Mouse (Mus musculus): ENCODE measurements at regions not wholly inside any gene's neighbourhood (a gene's known extent, or its start where the extent isn't known, plus 50 kb on each side); places are given as distances from the start of the nearest gene placed in this dataset.

- WGBS: 88% methylated on average over 5 of the region's 5 CpGs
- no peak overlapping the region for H3K4me3 ChIP-seq (ENCODE audit: insufficient read depth, low read depth, low read length)
- H3K4me1 ChIP-seq (ENCODE audit: control insufficient read depth, insufficient read depth, low read length): no peaks in the 10 kb centered on the region
- H3K27me3 ChIP-seq (replicated peaks; ENCODE audit: control insufficient read depth, insufficient read depth, low read length): no peaks in the 10 kb centered on the region; the same call in 1 of the 2 replicates
- no peak for DNase-seq
- H3K36me3 ChIP-seq (ENCODE audit: control insufficient read depth, insufficient read depth, low read length): no peaks in the 10 kb centered on the region
- TF ChIP-seq CTCF (conservative IDR thresholded peaks at IDR 0.05; ENCODE audit: insufficient read depth, insufficient read length, low read depth, low read length) (no peak), POLR2A (IDR thresholded peaks at IDR 0.05; ENCODE audit: low read depth, low read length) (no peak)
- no peak overlapping the region for H3K27ac ChIP-seq (ENCODE audit: insufficient read depth, low read depth, low read length)
These were observed 354.9 kb upstream of the Trib2 start for GRCm38 (mm10) chr12:16171636-16172035.

GRCm38 (mm10) chr12:16169781-16170535 lies 353.2 kb upstream of the Trib2 start:
- Histone ChIP-seq H3K4me1 (ENCODE audit: control insufficient read depth, insufficient read depth, low read length) (no peaks in the 10 kb centered on the region), H3K27me3 (replicated peaks; ENCODE audit: control insufficient read depth, insufficient read depth, low read length) (no peaks in the 10 kb centered on the region), H3K27ac (ENCODE audit: insufficient read depth, low read depth, low read length) (no peak overlapping the region), H3K4me3 (ENCODE audit: insufficient read depth, low read depth, low read length) (no peak overlapping the region), H3K36me3 (ENCODE audit: control insufficient read depth, insufficient read depth, low read length) (no peaks in the 10 kb centered on the region)
- no peak for TF ChIP-seq CTCF (conservative IDR thresholded peaks at IDR 0.05; ENCODE audit: insufficient read depth, insufficient read length, low read depth, low read length)
- TF ChIP-seq POLR2A (IDR thresholded peaks at IDR 0.05; ENCODE audit: low read depth, low read length): no peak
- DNase-seq: no peak
- 61% methylated on average over 7 of the region's 7 CpGs for WGBS

- no peak for DNase-seq
- no peak overlapping the region for H3K4me3 ChIP-seq (ENCODE audit: insufficient read depth, low read depth, low read length)
- no peaks in the 10 kb centered on the region for H3K27me3 ChIP-seq (replicated peaks; ENCODE audit: control insufficient read depth, insufficient read depth, low read length)
- WGBS: 73% methylated on average over 7 of the region's 7 CpGs
- TF ChIP-seq POLR2A (IDR thresholded peaks at IDR 0.05; ENCODE audit: low read depth, low read length) (no peak), CTCF (conservative IDR thresholded peaks at IDR 0.05; ENCODE audit: insufficient read depth, insufficient read length, low read depth, low read length) (no peak)
- no peaks in the 10 kb centered on the region for H3K36me3 ChIP-seq (ENCODE audit: control insufficient read depth, insufficient read depth, low read length)
- H3K27ac ChIP-seq (ENCODE audit: insufficient read depth, low read depth, low read length): no peak overlapping the region
- H3K4me1 ChIP-seq (ENCODE audit: control insufficient read depth, insufficient read depth, low read length): no peaks in the 10 kb centered on the region
These were observed 351.1 kb upstream of the Trib2 start for GRCm38 (mm10) chr12:16167793-16168343.

GRCm38 (mm10) chr12:16165126-16165525 lies 348.4 kb upstream of the Trib2 start:
- no peaks in the 10 kb centered on the region for H3K27me3 ChIP-seq (replicated peaks; ENCODE audit: control insufficient read depth, insufficient read depth, low read length)
- no peak for DNase-seq
- no peaks in the 10 kb centered on the region for H3K4me1 ChIP-seq (ENCODE audit: control insufficient read depth, insufficient read depth, low read length)
- TF ChIP-seq POLR2A (IDR thresholded peaks at IDR 0.05; ENCODE audit: low read depth, low read length) (no peak), CTCF (conservative IDR thresholded peaks at IDR 0.05; ENCODE audit: insufficient read depth, insufficient read length, low read depth, low read length) (no peak)
- 83% methylated on average over 4 of the region's 4 CpGs for WGBS
- no peak overlapping the region for H3K4me3 ChIP-seq (ENCODE audit: insufficient read depth, low read depth, low read length)
- no peak overlapping the region for H3K27ac ChIP-seq (ENCODE audit: insufficient read depth, low read depth, low read length)
- no peaks in the 10 kb centered on the region for H3K36me3 ChIP-seq (ENCODE audit: control insufficient read depth, insufficient read depth, low read length)

GRCm38 (mm10) chr12:16161947-16162346 lies 345.2 kb upstream of the Trib2 start:
- no peak overlapping the region for H3K4me3 ChIP-seq (ENCODE audit: insufficient read depth, low read depth, low read length)
- TF ChIP-seq CTCF (conservative IDR thresholded peaks at IDR 0.05; ENCODE audit: insufficient read depth, insufficient read length, low read depth, low read length): no peak
- TF ChIP-seq POLR2A (IDR thresholded peaks at IDR 0.05; ENCODE audit: low read depth, low read length): no peak
- no peak for DNase-seq
- H3K36me3 ChIP-seq (ENCODE audit: control insufficient read depth, insufficient read depth, low read length): no peaks in the 10 kb centered on the region
- H3K4me1 ChIP-seq (ENCODE audit: control insufficient read depth, insufficient read depth, low read length): no peaks in the 10 kb centered on the region
- 84% methylated on average over 4 of the region's 4 CpGs for whole genome bisulfite sequencing
- no peaks in the 10 kb centered on the region for H3K27me3 ChIP-seq (replicated peaks; ENCODE audit: control insufficient read depth, insufficient read depth, low read length)
- no peak overlapping the region for H3K27ac ChIP-seq (ENCODE audit: insufficient read depth, low read depth, low read length)

- Histone ChIP-seq H3K36me3 (ENCODE audit: control insufficient read depth, insufficient read depth, low read length) (no peaks in the 10 kb centered on the region), H3K4me1 (ENCODE audit: control insufficient read depth, insufficient read depth, low read length) (no peaks in the 10 kb centered on the region), H3K27ac (ENCODE audit: insufficient read depth, low read depth, low read length) (no peak overlapping the region), H3K4me3 (ENCODE audit: insufficient read depth, low read depth, low read length) (no peak overlapping the region), H3K27me3 (replicated peaks; ENCODE audit: control insufficient read depth, insufficient read depth, low read length) (no peaks in the 10 kb centered on the region)
- DNase-seq: peak; percentile 65
- 53% methylated on average over 7 of the region's 7 CpGs for WGBS
- TF ChIP-seq POLR2A (IDR thresholded peaks at IDR 0.05; ENCODE audit: low read depth, low read length): no peak
- no peak for TF ChIP-seq CTCF (conservative IDR thresholded peaks at IDR 0.05; ENCODE audit: insufficient read depth, insufficient read length, low read depth, low read length)
These were observed 341.2 kb upstream of the Trib2 start for GRCm38 (mm10) chr12:16157896-16158295.

GRCm38 (mm10) chr12:16155791-16156558 lies 339.3 kb upstream of the Trib2 start:
- 53% methylated on average over 2 of the region's 2 CpGs for WGBS
- H3K4me3 ChIP-seq (ENCODE audit: insufficient read depth, low read depth, low read length): no peak overlapping the region
- TF ChIP-seq CTCF (conservative IDR thresholded peaks at IDR 0.05; ENCODE audit: insufficient read depth, insufficient read length, low read depth, low read length) (no peak), POLR2A (IDR thresholded peaks at IDR 0.05; ENCODE audit: low read depth, low read length) (no peak)

More at GRCm38 (mm10) chr12:16155791-16156558, 339.3 kb upstream of the Trib2 start:
- H3K27ac ChIP-seq (ENCODE audit: insufficient read depth, low read depth, low read length): no peak overlapping the region
- H3K4me1 ChIP-seq (ENCODE audit: control insufficient read depth, insufficient read depth, low read length): no peaks in the 10 kb centered on the region
- H3K27me3 ChIP-seq (replicated peaks; ENCODE audit: control insufficient read depth, insufficient read depth, low read length): no peaks in the 10 kb centered on the region
- H3K36me3 ChIP-seq (ENCODE audit: control insufficient read depth, insufficient read depth, low read length): no peaks in the 10 kb centered on the region
- no peak for DNase-seq

Data from kidney, adult 2 months (tissue).